Mouse (Mus musculus) forebrain, embryonic 12.5 days (tissue): ENCODE measurements at regions not wholly inside any gene's neighbourhood (a gene's known extent, or its start where the extent isn't known, plus 50 kb on each side); places are given as distances from the start of the nearest gene placed in this dataset.

ENCODE experiments used
- ATAC-seq: fragments of 200-750 bp; cut with Nextera tagmentation; 2 replicates; pipeline ENCODE4 v1.8.0; 2017; ENCODE audit warnings: moderate TSS enrichment; ENCODE audit not compliant: low FRiP score
- H3K27ac ChIP-seq: fragments of 300-500 bp; sonication (generic); 2 replicates; pipeline ENCODE4 v1.5.1; 2016; ENCODE audit warnings: mild to moderate bottlenecking
- H3K27me3 ChIP-seq: fragments of 300-500 bp; sonication (generic); 2 replicates; pipeline ENCODE4 v1.6.1; 2016; ENCODE audit warnings: mild to moderate bottlenecking
- H3K36me3 ChIP-seq: fragments of 300-500 bp; sonication (generic); replicated peaks from 2 replicates; pipeline ENCODE4 v1.6.1; 2016; ENCODE audit warnings: mild to moderate bottlenecking
- H3K4me1 ChIP-seq: fragments of 300-500 bp; sonication (generic); 2 replicates; pipeline ENCODE4 v1.6.1; 2016
- H3K4me2 ChIP-seq: fragments of 300-500 bp; sonication (generic); 2 replicates; pipeline ENCODE4 v1.6.1; 2016; ENCODE audit warnings: mild to moderate bottlenecking, moderate library complexity
- H3K4me3 ChIP-seq: fragments of 300-500 bp; sonication (generic); replicated peaks from 2 replicates; pipeline ENCODE4 v1.5.1; 2016; ENCODE audit warnings: mild to moderate bottlenecking
- H3K9ac ChIP-seq: fragments of 300-500 bp; sonication (generic); 2 replicates; pipeline ENCODE4 v1.6.1; 2016; ENCODE audit warnings: mild to moderate bottlenecking
- H3K9me3 ChIP-seq: fragments of 300-500 bp; sonication (generic); 2 replicates; pipeline ENCODE4 v1.6.1; 2016
- WGBS: fragments of 180-500 bp; shearing (Covaris S2); methylation state at CpG from one replicate; pipeline ENCODE4 v1.1.7; 2016; 5-methylcytosine and 5-hydroxymethylcytosine counted together

DNA sequence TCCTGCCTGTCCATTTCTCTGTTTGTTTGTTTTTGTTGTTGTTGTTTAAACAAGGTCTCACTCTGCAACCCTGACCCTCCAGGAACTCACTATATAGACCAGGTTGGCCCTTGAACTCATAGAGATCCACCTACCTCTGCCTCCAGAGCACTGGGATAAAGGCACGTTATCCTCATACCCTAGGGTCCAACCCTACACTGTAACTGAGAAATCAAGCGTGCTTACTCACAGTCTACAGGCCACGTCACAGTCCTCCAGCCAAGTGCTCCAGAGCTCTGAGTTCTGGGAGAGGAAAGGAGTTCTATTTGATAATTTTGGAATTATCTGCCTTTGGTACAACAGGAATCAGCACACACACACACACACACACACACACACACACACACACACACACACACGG lies 76.6 kb upstream of the Hes1 start:
- Histone ChIP-seq H3K9me3 (no peaks in the 10 kb centered on the region), H3K27ac (no peak overlapping the region), H3K27me3 (peaks cover 14% of the 10 kb centered on the region), H3K4me1 (peaks cover 9% of the 10 kb centered on the region; the same call in 1 of the 2 replicates), H3K9ac (no peak overlapping the region), H3K36me3 (no peaks in the 10 kb centered on the region), H3K4me2 (no peak overlapping the region), H3K4me3 (no peak overlapping the region)
- ATAC-seq = no peak
- 82% methylated on average over 4 of the region's 4 CpGs for WGBS

DNA sequence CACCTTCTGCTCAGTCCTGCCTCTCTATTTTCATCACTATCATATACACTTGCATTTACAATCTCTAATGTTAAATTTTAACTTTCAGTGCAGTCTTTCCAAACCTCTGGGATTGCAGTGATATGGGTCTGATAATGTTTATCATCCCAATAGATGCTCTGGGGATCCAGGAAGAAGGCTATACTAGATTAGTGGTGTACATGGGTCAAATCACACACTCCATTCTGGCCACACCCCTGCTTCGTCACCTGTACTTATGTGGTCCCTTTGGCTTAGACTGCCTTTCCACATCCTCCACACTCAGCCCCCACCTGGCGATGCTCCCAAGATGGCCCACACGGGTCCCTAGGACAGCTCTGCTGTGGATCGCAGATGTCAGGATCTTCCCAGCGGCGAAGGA lies 76.2 kb upstream of the Hes1 start:
- H3K4me3 ChIP-seq = no peak overlapping the region
- H3K27ac ChIP-seq = no peak overlapping the region
- no peaks in the 10 kb centered on the region for H3K9me3 ChIP-seq
- peaks cover 9% of the 10 kb centered on the region; the same call in 1 of the 2 replicates for H3K4me1 ChIP-seq
- WGBS = 93% methylated on average over 6 of the region's 6 CpGs
- H3K9ac ChIP-seq = no peak overlapping the region
- H3K36me3 ChIP-seq = no peaks in the 10 kb centered on the region
- H3K4me2 ChIP-seq = no peak overlapping the region
- no peak for ATAC-seq
- peaks cover 15% of the 10 kb centered on the region for H3K27me3 ChIP-seq

DNA sequence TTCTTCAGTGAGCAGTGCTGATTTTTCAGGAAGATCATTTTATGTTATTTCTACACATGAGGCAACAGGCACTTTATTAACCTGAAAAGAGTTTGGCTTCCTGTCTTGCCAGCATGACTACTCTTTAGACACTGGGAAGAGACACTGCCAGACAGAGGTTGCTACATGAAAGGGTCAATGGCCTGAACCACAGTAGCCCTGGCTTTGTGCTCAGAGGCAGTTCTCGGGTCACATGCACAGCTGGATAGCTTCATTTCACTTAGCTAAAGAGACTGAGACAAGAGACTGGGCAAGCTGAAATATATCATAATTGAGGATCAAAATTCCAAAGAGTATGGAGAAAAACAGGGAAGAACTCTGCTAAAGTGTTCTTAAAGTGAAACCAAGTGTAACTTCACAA lies 74.9 kb upstream of the Hes1 start:
- Histone ChIP-seq H3K4me3 (no peak overlapping the region), H3K9me3 (no peaks in the 10 kb centered on the region), H3K27me3 (peaks cover 15% of the 10 kb centered on the region), H3K36me3 (no peaks in the 10 kb centered on the region), H3K27ac (no peak overlapping the region), H3K4me1 (peaks cover 17% of the 10 kb centered on the region; the same call in 1 of the 2 replicates), H3K9ac (no peak overlapping the region), H3K4me2 (no peak overlapping the region)
- WGBS = 30% methylated on average over 1 of the region's 1 CpGs
- no peak for ATAC-seq

- peaks cover 15% of the 10 kb centered on the region for H3K27me3 ChIP-seq
- no peak for ATAC-seq
- H3K4me1 ChIP-seq = peaks cover 17% of the 10 kb centered on the region; the same call in 1 of the 2 replicates
- H3K4me2 ChIP-seq = no peak overlapping the region
- H3K9ac ChIP-seq = no peak overlapping the region
- no peak overlapping the region for H3K27ac ChIP-seq
- WGBS = 83% methylated on average over 3 of the region's 3 CpGs
- no peak overlapping the region for H3K4me3 ChIP-seq
- H3K9me3 ChIP-seq = no peaks in the 10 kb centered on the region
- H3K36me3 ChIP-seq = no peaks in the 10 kb centered on the region
These were observed 73.8 kb upstream of the Hes1 start for GRCm38 (mm10) chr16:29990393-29990792.

DNA sequence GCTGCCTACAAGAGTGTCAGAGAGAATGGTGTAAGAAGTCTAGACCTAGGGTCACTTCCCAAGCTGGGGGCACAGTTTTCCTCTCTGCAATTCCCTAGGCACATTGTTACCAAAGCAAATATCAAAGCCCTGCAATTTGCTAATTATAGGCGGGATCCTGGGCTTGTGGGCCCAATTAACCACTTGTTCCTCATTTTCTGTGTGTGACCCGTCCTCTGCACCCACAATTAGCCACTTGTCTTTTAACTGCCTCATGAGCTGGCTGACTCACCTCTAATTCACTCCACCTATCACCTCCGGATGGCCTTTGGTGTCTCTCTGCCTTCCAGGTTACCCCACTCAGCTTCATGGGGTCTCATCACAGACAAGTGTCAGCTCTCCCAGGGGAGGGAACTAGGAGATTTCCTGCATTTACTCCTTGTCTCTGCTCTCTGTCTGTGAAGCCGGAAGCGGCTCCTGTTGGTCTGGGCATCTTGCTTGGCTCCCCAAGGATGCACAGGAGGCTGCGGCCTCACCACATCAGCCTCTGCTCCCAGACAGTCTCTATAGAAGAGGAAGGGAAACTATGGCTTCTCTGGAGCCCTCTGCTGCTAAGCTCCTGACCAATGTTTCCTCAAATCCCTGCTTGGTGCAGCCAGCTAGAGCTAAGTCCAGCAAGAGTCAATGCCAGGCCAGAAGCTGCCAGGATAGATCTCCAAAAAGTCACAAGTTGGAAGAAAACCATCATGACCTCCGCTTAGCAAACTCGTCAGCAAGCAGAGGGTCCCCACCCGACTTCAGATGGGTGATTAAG lies 73.2 kb upstream of the Hes1 start:
- Histone ChIP-seq H3K36me3 (no peaks in the 10 kb centered on the region), H3K4me3 (no peak overlapping the region), H3K9me3 (no peaks in the 10 kb centered on the region), H3K27me3 (peaks cover 15% of the 10 kb centered on the region), H3K27ac (no peak overlapping the region), H3K9ac (no peak overlapping the region), H3K4me2 (no peak overlapping the region), H3K4me1 (peaks cover 17% of the 10 kb centered on the region)
- ATAC-seq = no peak
- 70% methylated on average over 9 of the region's 9 CpGs for WGBS

- no peaks in the 10 kb centered on the region for H3K36me3 ChIP-seq
- no peak overlapping the region for H3K9ac ChIP-seq
- peaks cover 15% of the 10 kb centered on the region for H3K27me3 ChIP-seq
- WGBS = 92% methylated on average over 8 of the region's 8 CpGs
- no peak overlapping the region for H3K4me2 ChIP-seq
- H3K4me1 ChIP-seq = peaks cover 24% of the 10 kb centered on the region
- no peak for ATAC-seq
- H3K9me3 ChIP-seq = no peaks in the 10 kb centered on the region
- H3K4me3 ChIP-seq = no peak overlapping the region
- H3K27ac ChIP-seq = no peak overlapping the region
These were observed 72.3 kb upstream of the Hes1 start for GRCm38 (mm10) chr16:29991876-29992380.

DNA sequence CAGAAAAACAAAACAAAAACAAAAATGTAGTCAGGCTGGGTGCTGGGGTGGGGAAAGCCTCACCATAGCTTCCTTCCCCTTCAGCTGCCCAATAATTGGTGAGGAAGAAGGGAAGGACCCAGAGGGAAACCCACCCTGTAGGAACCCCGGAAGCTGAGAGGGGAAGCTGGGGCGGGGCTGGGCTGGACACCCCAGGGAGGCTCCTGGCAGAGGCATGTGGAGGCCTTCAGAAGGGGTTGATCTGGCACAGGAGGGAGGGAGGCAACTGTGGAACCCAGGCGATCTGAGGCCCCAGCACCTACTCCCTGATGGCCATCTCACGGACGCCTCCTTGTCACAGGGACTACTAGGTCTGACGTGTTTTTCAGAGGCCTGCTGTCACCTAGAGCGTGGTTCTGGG lies 71.1 kb upstream of the Hes1 start:
- no peak overlapping the region for H3K9ac ChIP-seq
- WGBS = 76% methylated on average over 7 of the region's 7 CpGs
- no peak; the same call in 1 of the 2 replicates for ATAC-seq
- peaks cover 15% of the 10 kb centered on the region for H3K27me3 ChIP-seq
- no peaks in the 10 kb centered on the region for H3K9me3 ChIP-seq
- H3K36me3 ChIP-seq = no peaks in the 10 kb centered on the region
- H3K4me1 ChIP-seq = peaks cover 24% of the 10 kb centered on the region
- no peak overlapping the region for H3K4me3 ChIP-seq
- H3K4me2 ChIP-seq = no peak overlapping the region
- H3K27ac ChIP-seq = no peak overlapping the region

- H3K9ac ChIP-seq = no peak overlapping the region
- no peak overlapping the region for H3K4me2 ChIP-seq
- peak; percentile 68; the same call in 1 of the 2 replicates for ATAC-seq
- H3K36me3 ChIP-seq = no peaks in the 10 kb centered on the region
- H3K4me3 ChIP-seq = no peak overlapping the region
- H3K4me1 ChIP-seq = peaks cover 24% of the 10 kb centered on the region
- H3K9me3 ChIP-seq = no peaks in the 10 kb centered on the region
- H3K27ac ChIP-seq = no peak overlapping the region
- 50% methylated on average over 6 of the region's 6 CpGs for WGBS
- peaks cover 15% of the 10 kb centered on the region for H3K27me3 ChIP-seq
These were observed 70.6 kb upstream of the Hes1 start for GRCm38 (mm10) chr16:29993535-29993934.

DNA sequence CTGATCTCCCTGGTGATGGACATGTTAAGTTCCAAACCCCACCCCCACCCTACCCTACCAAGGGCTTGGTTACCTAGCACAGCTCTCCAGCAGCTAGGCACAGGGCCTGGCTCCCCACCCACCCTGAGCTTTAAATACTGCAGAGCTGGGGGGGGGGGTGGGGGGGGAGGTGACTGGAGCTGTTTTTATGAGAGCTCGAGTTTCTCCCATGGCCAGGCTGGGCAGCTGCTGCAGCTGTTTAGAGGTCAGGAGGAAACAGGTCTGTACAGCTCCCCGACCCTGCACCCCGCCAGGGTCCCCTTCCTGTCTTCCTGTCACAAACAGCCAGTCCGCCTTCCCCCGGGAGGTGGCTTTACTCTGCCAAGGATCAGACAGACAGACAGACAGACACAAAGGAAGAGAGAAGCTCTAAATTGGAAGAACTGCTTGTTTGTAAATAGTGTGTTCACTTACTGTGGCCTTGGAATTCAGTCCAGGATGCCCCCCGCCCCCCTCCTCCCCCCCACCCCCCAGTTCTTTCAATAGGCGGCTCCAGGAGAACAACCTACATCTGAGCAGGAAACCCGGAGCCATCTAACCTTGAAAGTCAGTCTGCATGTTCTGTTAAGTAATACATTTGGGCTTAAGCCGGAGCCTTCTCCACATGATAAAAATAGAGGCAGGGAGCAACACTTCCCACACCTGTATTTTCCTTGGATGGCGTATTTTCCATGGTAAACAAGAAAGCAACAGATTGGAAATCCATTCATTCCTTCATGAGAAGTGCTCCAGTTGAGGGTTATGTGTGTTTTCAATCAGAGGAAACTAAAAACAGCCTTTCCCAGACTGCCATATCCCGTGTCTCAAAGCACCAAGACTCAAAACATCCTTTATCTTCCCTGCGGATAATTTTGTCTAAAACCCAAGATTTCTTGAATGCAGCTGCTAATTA lies 67.8 kb upstream of the Hes1 start:
- no peak overlapping the region for H3K4me3 ChIP-seq
- H3K36me3 ChIP-seq = no peaks in the 10 kb centered on the region
- H3K4me2 ChIP-seq = no peak overlapping the region
- 41% methylated on average over 12 of the region's 12 CpGs for WGBS
- no peak overlapping the region for H3K9ac ChIP-seq
- H3K9me3 ChIP-seq = no peaks in the 10 kb centered on the region
- H3K4me1 ChIP-seq = peaks cover 15% of the 10 kb centered on the region
- no peak overlapping the region for H3K27ac ChIP-seq
- H3K27me3 ChIP-seq = peaks cover 6% of the 10 kb centered on the region
- no peak for ATAC-seq

GRCm38 (mm10) chr16:30000166-30000565 lies 64.0 kb upstream of the Hes1 start:
- no peak overlapping the region for H3K4me2 ChIP-seq
- H3K27ac ChIP-seq = no peak overlapping the region
- WGBS = 89% methylated on average over 2 of the region's 2 CpGs
- no peak overlapping the region for H3K9ac ChIP-seq
- H3K4me1 ChIP-seq = peaks cover 7% of the 10 kb centered on the region
- peaks cover 13% of the 10 kb centered on the region for H3K27me3 ChIP-seq
- no peak for ATAC-seq
- no peaks in the 10 kb centered on the region for H3K36me3 ChIP-seq
- no peak overlapping the region for H3K4me3 ChIP-seq
- H3K9me3 ChIP-seq = no peaks in the 10 kb centered on the region

- no peaks in the 10 kb centered on the region for H3K36me3 ChIP-seq
- no peak for ATAC-seq
- WGBS = 67% methylated on average over 3 of the region's 3 CpGs
These were observed 59.1 kb upstream of the Hes1 start for GRCm38 (mm10) chr16:30005124-30005523.

DNA sequence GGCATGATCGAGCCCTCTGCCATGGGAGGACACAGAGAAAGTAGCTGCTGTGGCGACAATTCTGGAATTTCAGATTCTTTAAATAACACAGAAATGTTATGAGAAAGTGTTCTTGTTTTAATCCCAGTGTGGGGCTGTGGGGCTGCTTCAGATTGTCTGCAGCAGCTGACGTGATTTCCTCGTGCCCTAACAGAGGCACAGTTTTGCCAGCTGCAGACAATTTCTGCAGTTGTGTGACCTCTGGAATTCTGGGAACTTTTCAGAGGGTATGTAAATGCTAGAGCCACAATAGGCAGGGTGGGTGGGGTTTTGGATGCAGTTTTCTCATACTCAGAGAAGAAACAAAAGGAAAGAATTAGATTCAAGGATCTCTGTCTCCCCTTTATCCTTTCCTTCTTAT lies 57.4 kb upstream of the Hes1 start:
- ATAC-seq = no peak
- Histone ChIP-seq H3K4me1 (peaks cover 21% of the 10 kb centered on the region), H3K9ac (no peak overlapping the region), H3K27me3 (peaks cover 53% of the 10 kb centered on the region), H3K4me3 (no peak overlapping the region), H3K27ac (no peak overlapping the region), H3K9me3 (no peaks in the 10 kb centered on the region), H3K36me3 (no peaks in the 10 kb centered on the region), H3K4me2 (no peak overlapping the region)
- WGBS = 60% methylated on average over 4 of the region's 4 CpGs

More at GRCm38 (mm10) chr16:30005124-30005523, 59.1 kb upstream of the Hes1 start:
- no peak overlapping the region for H3K27ac ChIP-seq
- no peak overlapping the region for H3K9ac ChIP-seq
- H3K4me3 ChIP-seq = no peak overlapping the region
- no peaks in the 10 kb centered on the region for H3K9me3 ChIP-seq
- peaks cover 21% of the 10 kb centered on the region for H3K4me1 ChIP-seq
- peaks cover 40% of the 10 kb centered on the region for H3K27me3 ChIP-seq
- H3K4me2 ChIP-seq = no peak overlapping the region
